Mouse (Mus musculus) heart, adult 2 months (tissue): ENCODE measurements around the gene Ears2.

Experiments used
- EP300 ChIP-seq: fragments of 200-500 bp; IDR thresholded peaks from 2 replicates; pipeline ENCODE4 v1.6.1; 2011; ENCODE audit warnings: low read depth, low read length, control low read depth; ENCODE audit not compliant: insufficient read depth
- POLR2A ChIP-seq: fragments of 200-500 bp; IDR thresholded peaks from 2 replicates; pipeline ENCODE4 v1.6.1; 2011; ENCODE audit warnings: mild to moderate bottlenecking, low read depth, low read length, control low read depth; ENCODE audit not compliant: insufficient read depth

- TF ChIP-seq POLR2A (no peak), EP300 (no peak)
These were observed 16.2 kb downstream of the Ears2 start for GRCm38 (mm10) chr7:122050834-122051233.
